9 mouse cellular contexts compared by ENCODE assay signal in the genomic region with DNA sequence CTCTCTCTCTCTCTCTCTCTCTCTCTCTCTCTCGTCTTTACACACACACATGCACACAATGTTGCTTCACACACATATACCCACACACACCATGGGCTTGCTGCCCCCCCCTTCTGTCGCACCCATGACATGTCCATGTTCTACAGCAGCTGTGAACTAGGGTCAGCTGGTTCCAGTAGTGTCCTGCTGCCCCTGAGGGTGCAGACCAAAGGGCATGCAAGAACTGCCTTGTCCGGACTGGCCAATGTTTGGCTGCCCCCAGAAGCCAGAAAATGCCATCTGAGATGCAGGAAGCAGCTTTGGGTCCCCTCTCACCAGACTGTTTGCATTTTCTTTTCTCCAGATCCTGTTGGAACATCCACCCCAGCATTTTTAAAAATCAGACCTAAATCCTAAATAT. TPM values are rescaled to one million over a fixed set of nuclear protein-coding genes. Genes with fewer than 3 reads are reported as not detected.
DNase-seq lines count a peak whose midpoint lies in the region; ATAC-seq and TF ChIP-seq lines count a peak whose summit lies in the region.
"Had no signal": no experiment of that assay in that cellular context is flagged by ENCODE, and none has a peak within 500 bp of the region (broad histone marks: within the 10 kb centered on the region; RNA-seq: fewer than 3 reads in every experiment).

No protein-coding gene starts in this region.

- no peak for TF ChIP-seq CTCF in heart, adult 2 months (IDR thresholded peaks at IDR 0.05)
- no peak for TF ChIP-seq CTCF in lung, embryonic 14.5 days (IDR thresholded peaks at IDR 0.05; ENCODE audit: low read depth)
- TF ChIP-seq CTCF in embryonic fibroblast, embryonic 13.5 days (IDR thresholded peaks at IDR 0.05; ENCODE audit: borderline replicate concordance, insufficient read depth, low read length), result no peak

- intact Hi-C loops in heart, adult 2 months (cut with DNase I), result no loop called here
- intact Hi-C loops in heart, postnatal 14 days (cut with DNase I), result no loop called here

- no peak for TF ChIP-seq EP300 in heart, adult 2 months (IDR thresholded peaks at IDR 0.05; ENCODE audit: insufficient read depth, low read depth, low read length)

- no peak for DNase-seq in heart, adult 2 months
- no peak for DNase-seq in heart, postnatal 14 days
- DNase-seq in lung, embryonic 14.5 days, result no peak
- no peak for DNase-seq in lung, postnatal 10 days
- no peak for DNase-seq in spleen, adult 18-20 months
- DNase-seq: gastrocnemius, postnatal 10 days had no signal

- peaks cover 22% of the 10 kb centered on the region for H3K4me1 ChIP-seq in heart, adult 2 months (ENCODE audit: control insufficient read depth, insufficient read depth, low read length)
- peaks cover 37% of the 10 kb centered on the region for H3K4me1 ChIP-seq in lung, embryonic 14.5 days (ENCODE audit: insufficient read depth)
- peaks cover 14% of the 10 kb centered on the region for H3K4me1 ChIP-seq in embryonic fibroblast, embryonic 13.5 days (ENCODE audit: control insufficient read depth, insufficient read depth, low read length)

- no peak for ATAC-seq in lung, embryonic 14.5 days (ENCODE audit: insufficient read depth)
- no peak for ATAC-seq in activated CD4-positive, CD25-positive, alpha-beta regulatory T cell, adult 4 months

- no peaks in the 10 kb centered on the region for H3K36me3 ChIP-seq in heart, adult 2 months (ENCODE audit: control insufficient read depth, insufficient read depth, low read length)
- peaks cover 37% of the 10 kb centered on the region for H3K36me3 ChIP-seq in lung, embryonic 14.5 days (ENCODE audit: insufficient read depth)
- H3K36me3 ChIP-seq in myocyte (ENCODE audit: control insufficient read depth, insufficient read depth), result peaks cover 8% of the 10 kb centered on the region

- peaks cover 2% of the 10 kb centered on the region; the same call in 1 of the 2 replicates for H3K79me2 ChIP-seq in heart, adult 2 months (replicated peaks; ENCODE audit: control insufficient read depth, insufficient read depth, low read length)
- H3K79me2 ChIP-seq in myocyte (ENCODE audit: control insufficient read depth, insufficient read depth), result peaks cover 60% of the 10 kb centered on the region

- no peaks in the 10 kb centered on the region for H3K27me3 ChIP-seq in heart, adult 2 months (ENCODE audit: control insufficient read depth, insufficient read depth, low read length)
- peaks cover 36% of the 10 kb centered on the region for H3K27me3 ChIP-seq in lung, embryonic 14.5 days (ENCODE audit: insufficient read depth, low read length)
- H3K27me3 ChIP-seq in myocyte (ENCODE audit: control insufficient read depth, insufficient read depth, insufficient read length), result no peaks in the 10 kb centered on the region

- H3K4me3 ChIP-seq in heart, adult 2 months, result no peak overlapping the region
- H3K4me3 ChIP-seq in lung, embryonic 14.5 days (ENCODE audit: low read depth, low read length), result peak overlapping the region; percentile 13; the same call in 1 of the 2 replicates
- H3K4me3 ChIP-seq in embryonic fibroblast, embryonic 13.5 days (ENCODE audit: insufficient read depth, low read length), result peak overlapping the region; percentile 7
- no peak overlapping the region for H3K4me3 ChIP-seq in myocyte

- no peak overlapping the region for H3ac ChIP-seq in myocyte (ENCODE audit: control insufficient read depth, insufficient read length)

- peak overlapping the region; percentile 46 for H3K27ac ChIP-seq in heart, adult 2 months
- no peak overlapping the region for H3K27ac ChIP-seq in lung, embryonic 14.5 days (ENCODE audit: low read depth)
- H3K27ac ChIP-seq in embryonic fibroblast, embryonic 13.5 days (ENCODE audit: insufficient read depth, low read length), result peak overlapping the region; percentile 77

- no peak for TF ChIP-seq POLR2A in heart, adult 2 months (IDR thresholded peaks at IDR 0.05; ENCODE audit: insufficient read depth, low read depth, low read length)
- TF ChIP-seq POLR2A in embryonic fibroblast, embryonic 13.5 days (IDR thresholded peaks at IDR 0.05; ENCODE audit: low read depth, low read length), result peak; percentile 44; the same call in 1 of the 2 replicates
- TF ChIP-seq POLR2A in myocyte (IDR thresholded peaks at IDR 0.05; ENCODE audit: insufficient read length, low read depth), result no peak

- H3K4me2 ChIP-seq in lung, embryonic 14.5 days, result peak overlapping the region; percentile 64
- peak overlapping the region; percentile 81 for H3K4me2 ChIP-seq in myocyte (ENCODE audit: low read depth)

- H3K9ac ChIP-seq in heart, adult 2 months (ENCODE audit: low read depth, low read length), result peak overlapping the region; percentile 39; the same call in 1 of the 2 replicates
- no peak overlapping the region for H3K9ac ChIP-seq in lung, embryonic 14.5 days

- H3K9me3 ChIP-seq in lung, embryonic 14.5 days (ENCODE audit: low read depth, low read length), result no peaks in the 10 kb centered on the region

- 57% methylated on average over 3 of the region's 3 CpGs for WGBS in heart, adult 2 months
- 9% methylated on average over 3 of the region's 3 CpGs for WGBS in lung, embryonic 14.5 days

TF ChIP-seq in myocyte, 11 proteins besides CTCF, POLR2A, EP300 and RAD21:
- no peak for TF ChIP-seq CEBPB (IDR thresholded peaks at IDR 0.05; ENCODE audit: insufficient read depth, poor library complexity, severe bottlenecking)
- peak in 1 of 3 experiments; percentile 18 for TF ChIP-seq MYOG (IDR thresholded peaks at IDR 0.05; ENCODE audit: control insufficient read depth in 1 of 3, insufficient read depth in 1 of 3, insufficient read length in 2 of 3, low read depth in 2 of 3)
- no peak for TF ChIP-seq E2F4 (IDR thresholded peaks at IDR 0.05; ENCODE audit: insufficient read depth)
- TF ChIP-seq MYOD1 (IDR thresholded peaks at IDR 0.05; ENCODE audit: control insufficient read depth in 1 of 3, insufficient read length in 2 of 3, low read depth in 2 of 3), result peak in 1 of 3 experiments; percentile 7
- TF ChIP-seq TCF12 (IDR thresholded peaks at IDR 0.05; ENCODE audit: insufficient read depth, poor library complexity, severe bottlenecking), result no peak
- no peak for TF ChIP-seq TCF3 (IDR thresholded peaks at IDR 0.05; ENCODE audit: insufficient read length, low read depth)

RNA-seq across cellular contexts. Expression of a gene that starts 27.5 kb away (rescaled TPM):
- 100 to 1,000 TPM; 274 to 297 TPM for total RNA-seq in heart, adult 2 months (2021)
- polyA plus RNA-seq in heart, adult 2 months (2012; rRNA removed), result 49.0 and 68.7 TPM in 2 replicates
- 100 to 1,000 TPM; 276 to 280 TPM for total RNA-seq in heart, postnatal 14 days (2021)
- 42.3 and 44.1 TPM in 2 replicates for polyA plus RNA-seq in lung, embryonic 14.5 days (2014; fragmentation: Nextera tagmentation; extraction: Ambion mirVana)
- 173 and 236 TPM in 2 replicates for polyA plus RNA-seq in embryonic fibroblast, embryonic 13.5 days (2011; ENCODE audit: insufficient read length, low read depth, missing spikeins)
- polyA plus RNA-seq in myocyte (2012; fragmentation: generic; extraction: Trizol), result 65.7 TPM
- polyA plus RNA-seq in activated CD4-positive, CD25-positive, alpha-beta regulatory T cell, adult 4 months (2017; shearing (Covaris generic)), result 1 to 10 TPM; 2.0 to 2.2 TPM

RNA-seq across cellular contexts. Expression of a gene that starts 49.8 kb away (rescaled TPM):
- total RNA-seq in heart, adult 2 months (2021), result under 1 TPM in 1 of 2 experiments, not detected in 1; 0.55 TPM
- 0.70 TPM in 1 of 2 replicates, not detected in the other for polyA plus RNA-seq in heart, adult 2 months (2012; rRNA removed)
- total RNA-seq in heart, postnatal 14 days (2021), result under 1 TPM; 0.54 to 0.69 TPM
- 2.7 and 2.8 TPM in 2 replicates for polyA plus RNA-seq in lung, embryonic 14.5 days (2014; fragmentation: Nextera tagmentation; extraction: Ambion mirVana)
- polyA plus RNA-seq in embryonic fibroblast, embryonic 13.5 days (2011; ENCODE audit: insufficient read length, low read depth, missing spikeins), result 0.74 TPM in 1 of 2 replicates, not detected in the other
- polyA plus RNA-seq in myocyte (2012; fragmentation: generic; extraction: Trizol), result 9.4 TPM
- polyA plus RNA-seq in activated CD4-positive, CD25-positive, alpha-beta regulatory T cell, adult 4 months (2017; shearing (Covaris generic)), result 10 to 100 TPM; 20.2 to 37.5 TPM

RNA-seq across cellular contexts. Expression of a gene that starts 50.0 kb away (rescaled TPM):
- total RNA-seq in heart, adult 2 months (2021), result 10 to 100 TPM; 11.2 to 12.3 TPM
- polyA plus RNA-seq in heart, adult 2 months (2012; rRNA removed), result 6.1 and 7.6 TPM in 2 replicates
- total RNA-seq in heart, postnatal 14 days (2021), result 1 to 10 TPM; 6.1 to 6.4 TPM
- polyA plus RNA-seq in lung, embryonic 14.5 days (2014; fragmentation: Nextera tagmentation; extraction: Ambion mirVana), result 4.5 and 4.6 TPM in 2 replicates
- polyA plus RNA-seq in embryonic fibroblast, embryonic 13.5 days (2011; ENCODE audit: insufficient read length, low read depth, missing spikeins), result 2.0 and 2.3 TPM in 2 replicates
- 6.7 TPM for polyA plus RNA-seq in myocyte (2012; fragmentation: generic; extraction: Trizol)
- polyA plus RNA-seq in activated CD4-positive, CD25-positive, alpha-beta regulatory T cell, adult 4 months (2017; shearing (Covaris generic)), result 1 to 10 TPM; 4.2 to 4.5 TPM

RNA-seq across cellular contexts. Expression of a gene that starts 58.7 kb away (rescaled TPM):
- 10 to 100 TPM; 27.4 to 29.7 TPM for total RNA-seq in heart, adult 2 months (2021)
- 13.4 and 21.2 TPM in 2 replicates for polyA plus RNA-seq in heart, adult 2 months (2012; rRNA removed)
- 10 to 100 TPM; 23.0 to 25.0 TPM for total RNA-seq in heart, postnatal 14 days (2021)
- 44.2 and 45.0 TPM in 2 replicates for polyA plus RNA-seq in lung, embryonic 14.5 days (2014; fragmentation: Nextera tagmentation; extraction: Ambion mirVana)
- 11.7 and 12.6 TPM in 2 replicates for polyA plus RNA-seq in embryonic fibroblast, embryonic 13.5 days (2011; ENCODE audit: insufficient read length, low read depth, missing spikeins)
- 21.8 TPM for polyA plus RNA-seq in myocyte (2012; fragmentation: generic; extraction: Trizol)
- 10 to 100 TPM; 18.5 to 21.5 TPM for polyA plus RNA-seq in activated CD4-positive, CD25-positive, alpha-beta regulatory T cell, adult 4 months (2017; shearing (Covaris generic))

Comparison
In these comparisons a context has a peak if more than half of its experiments do, and no peak if none do; other contexts are left out.
1. H3K4me3 ChIP-seq: peak in lung, embryonic 14.5 days (single experiment) and embryonic fibroblast, embryonic 13.5 days (single experiment); none in heart, adult 2 months (single experiment) and myocyte (single experiment).
2. RNA of a gene that starts 27.5 kb away (polyA plus RNA-seq): 173 to 236 TPM in embryonic fibroblast, embryonic 13.5 days, 49.0 to 68.7 TPM in heart, adult 2 months, 65.7 TPM in myocyte (single experiment) and 42.3 to 44.1 TPM in lung, embryonic 14.5 days; 2.0 to 2.2 TPM in activated CD4-positive, CD25-positive, alpha-beta regulatory T cell, adult 4 months; every median in the first group is over 10 times any median in the second.